ENCODE assay signal across 20 mouse cellular contexts in the genomic region with DNA sequence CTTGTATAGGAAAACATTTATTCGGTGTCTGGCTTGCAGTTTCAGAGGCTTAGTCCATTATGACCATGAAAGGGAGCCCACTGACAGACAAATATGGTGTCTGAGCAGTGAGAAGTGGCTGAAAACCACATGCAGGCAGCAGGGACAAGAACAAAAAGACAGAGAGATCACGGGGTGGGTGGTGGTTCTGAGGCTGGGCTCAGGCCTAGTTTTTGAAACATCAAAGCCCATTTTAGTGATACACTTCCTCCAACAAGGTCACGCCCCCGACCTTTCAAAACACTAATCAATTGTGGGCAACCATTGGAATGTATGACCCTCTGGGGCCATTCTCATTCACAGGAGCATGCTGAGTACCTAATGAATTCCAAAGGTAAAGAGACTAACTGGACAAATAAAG.
DNase-seq lines count a peak whose midpoint lies in the region; ATAC-seq lines count a peak whose summit lies in the region.
"Had no signal": no experiment of that assay in that cellular context is flagged by ENCODE, and none has a peak within 500 bp of the region (broad histone marks: within the 10 kb centered on the region; RNA-seq: fewer than 3 reads in every experiment).

No protein-coding gene starts in this region.

- no peak overlapping the region for H3K4me3 ChIP-seq in forebrain, embryonic 12.5 days (replicated peaks)
- no peak overlapping the region for H3K4me3 ChIP-seq in forebrain, embryonic 16.5 days (replicated peaks; ENCODE audit: low read length)
- no peak overlapping the region for H3K4me3 ChIP-seq in embryonic facial prominence, embryonic 10.5 days
- H3K4me3 ChIP-seq: erythroblast, embryonic 14.5 days; heart, embryonic 12.5 days; liver, embryonic 12.5 days; neural tube, embryonic 13.5 days had no signal

- no peak overlapping the region for H3K27ac ChIP-seq in forebrain, embryonic 12.5 days
- no peak overlapping the region for H3K27ac ChIP-seq in forebrain, embryonic 16.5 days (ENCODE audit: low read length)
- no peak overlapping the region for H3K27ac ChIP-seq in embryonic facial prominence, embryonic 10.5 days (replicated peaks)
- H3K27ac ChIP-seq: liver, embryonic 12.5 days; neural tube, embryonic 13.5 days had no signal

- WGBS in forebrain, embryonic 12.5 days = 9% methylated on average over 4 of the region's 4 CpGs
- 6% methylated on average over 4 of the region's 4 CpGs for WGBS in forebrain, embryonic 16.5 days
- 21% methylated on average over 4 of the region's 4 CpGs for WGBS in embryonic facial prominence, embryonic 10.5 days

- no peaks in the 10 kb centered on the region for H3K27me3 ChIP-seq in forebrain, embryonic 12.5 days
- H3K27me3 ChIP-seq in forebrain, embryonic 16.5 days (replicated peaks; ENCODE audit: control insufficient read depth, insufficient read depth, low read length) = no peaks in the 10 kb centered on the region
- H3K27me3 ChIP-seq in embryonic facial prominence, embryonic 10.5 days (replicated peaks; ENCODE audit: low read depth, poor library complexity, severe bottlenecking) = no peaks in the 10 kb centered on the region
- H3K27me3 ChIP-seq: CH12.LX; heart, embryonic 12.5 days; liver, embryonic 12.5 days; neural tube, embryonic 13.5 days; Patski had no signal

- ATAC-seq in forebrain, embryonic 12.5 days (ENCODE audit: low FRiP score) = 0 out of 2 replicates have a peak, but pooled peaks have one; percentile 23
- ATAC-seq in forebrain, embryonic 16.5 days = no peak
- ATAC-seq in megakaryocyte progenitor cell, adult 5-6 weeks (replicated peaks; ENCODE audit: poor library complexity) = no peak
- ATAC-seq: liver, embryonic 12.5 days; Patski had no signal

- H3K9ac ChIP-seq in forebrain, embryonic 12.5 days = no peak overlapping the region
- H3K9ac ChIP-seq in forebrain, embryonic 16.5 days (replicated peaks; ENCODE audit: low read depth, low read length) = no peak overlapping the region
- H3K9ac ChIP-seq: heart, embryonic 12.5 days; liver, embryonic 12.5 days; neural tube, embryonic 13.5 days had no signal

- H3K4me1 ChIP-seq in forebrain, embryonic 12.5 days = peaks cover 3% of the 10 kb centered on the region
- no peaks in the 10 kb centered on the region for H3K4me1 ChIP-seq in forebrain, embryonic 16.5 days (replicated peaks; ENCODE audit: control insufficient read depth, insufficient read depth, low read length)
- H3K4me1 ChIP-seq in embryonic facial prominence, embryonic 10.5 days = peaks cover 4% of the 10 kb centered on the region
- H3K4me1 ChIP-seq: heart, embryonic 12.5 days; liver, embryonic 12.5 days; neural tube, embryonic 13.5 days had no signal

- no peaks in the 10 kb centered on the region for H3K9me3 ChIP-seq in forebrain, embryonic 12.5 days
- H3K9me3 ChIP-seq in forebrain, embryonic 16.5 days (ENCODE audit: control insufficient read depth, low read length) = no peaks in the 10 kb centered on the region
- no peaks in the 10 kb centered on the region for H3K9me3 ChIP-seq in embryonic facial prominence, embryonic 10.5 days
- H3K9me3 ChIP-seq: liver, embryonic 12.5 days; neural tube, embryonic 13.5 days had no signal

- no peak overlapping the region for H3K4me2 ChIP-seq in forebrain, embryonic 12.5 days
- H3K4me2 ChIP-seq in forebrain, embryonic 16.5 days (ENCODE audit: low read length) = no peak overlapping the region
- H3K4me2 ChIP-seq: heart, embryonic 12.5 days; liver, embryonic 12.5 days; neural tube, embryonic 13.5 days had no signal

- H3K36me3 ChIP-seq in forebrain, embryonic 12.5 days (replicated peaks) = no peaks in the 10 kb centered on the region
- no peaks in the 10 kb centered on the region for H3K36me3 ChIP-seq in forebrain, embryonic 16.5 days (ENCODE audit: control insufficient read depth, insufficient read depth)
- no peaks in the 10 kb centered on the region for H3K36me3 ChIP-seq in embryonic facial prominence, embryonic 10.5 days (replicated peaks)
- H3K36me3 ChIP-seq: heart, embryonic 12.5 days; liver, embryonic 12.5 days; neural tube, embryonic 13.5 days had no signal

- DNase-seq in retina, embryonic 14.5 days (ENCODE audit: low spot score) = peak; percentile 13
- no peak for DNase-seq in retina, postnatal 1 day
- peak; percentile 50 for DNase-seq in embryonic facial prominence, embryonic 10.5 days (ENCODE audit: low spot score)
- DNase-seq in heart, adult 8-10 months (ENCODE audit: low spot score) = no peak
- DNase-seq in lung, adult 18-20 months = no peak
- DNase-seq: cerebellum, adult 9-11 months; kidney, adult 18-20 months; kidney, postnatal 36 days; layer of hippocampus, postnatal 36 days; right cerebral cortex, postnatal 4 days; thymus, postnatal 4 days had no signal

Comparison
In these comparisons a context has a peak if more than half of its experiments do, and no peak if none do; other contexts are left out.
1. DNase-seq: peak in retina, embryonic 14.5 days (single experiment) and embryonic facial prominence, embryonic 10.5 days (single experiment); none in retina, postnatal 1 day (single experiment), heart, adult 8-10 months (single experiment) and lung, adult 18-20 months (0 of 2).